Comparison of ENCODE assay signal across 8 mouse cellular contexts in the genomic region with DNA sequence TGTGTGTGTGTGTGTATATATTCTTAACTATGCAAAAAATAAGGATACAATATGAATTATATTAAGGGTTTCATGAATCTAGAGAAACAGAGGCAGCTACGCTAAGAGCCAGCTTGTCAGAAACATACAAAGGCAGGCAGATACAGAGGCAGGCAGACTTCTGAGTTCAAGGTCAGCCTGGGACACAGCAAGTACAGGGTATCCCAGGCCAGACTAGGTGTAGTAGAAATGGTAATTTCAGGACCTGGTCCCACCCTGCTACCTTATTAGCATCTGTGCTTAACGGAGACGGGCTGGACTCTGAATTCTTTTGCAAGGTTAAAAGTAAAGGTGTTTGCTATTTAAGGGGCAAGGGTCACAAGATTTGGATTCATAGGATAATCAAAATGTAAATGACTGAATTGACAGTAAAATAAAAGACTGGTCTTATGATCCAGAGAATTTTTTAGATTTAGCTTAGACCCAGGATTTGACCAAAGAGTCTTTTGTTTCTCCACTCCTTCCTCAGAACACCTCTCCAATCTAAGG. TPM values are rescaled to one million over a fixed set of nuclear protein-coding genes. Genes with fewer than 3 reads are reported as not detected.
DNase-seq lines count a peak whose midpoint lies in the region; ATAC-seq lines count a peak whose summit lies in the region.

A gene (plus strand): TSS at position 478 of the 528 bp plus-strand sequence.

- 0 out of 2 replicates have a peak, but pooled peaks cover under 1% of the 10 kb centered on the region for H3K9me3 ChIP-seq in limb, embryonic 12.5 days
- H3K9me3 ChIP-seq in stomach, embryonic 14.5 days (ENCODE audit: control insufficient read depth, low read depth, low read length), result no peaks in the 10 kb centered on the region

- H3K36me3 ChIP-seq in limb, embryonic 12.5 days, result no peaks in the 10 kb centered on the region
- no peaks in the 10 kb centered on the region for H3K36me3 ChIP-seq in stomach, embryonic 14.5 days (ENCODE audit: control insufficient read depth, insufficient read depth, low read length)

- ATAC-seq in erythroid progenitor cell, adult 5-6 weeks (replicated peaks; ENCODE audit: low FRiP score, poor library complexity, severe bottlenecking), result no peak
- ATAC-seq in limb, embryonic 12.5 days (ENCODE audit: insufficient number of reproducible peaks, insufficient read depth, low FRiP score, low TSS enrichment, low read depth), result no peak
- ATAC-seq in stomach, embryonic 14.5 days (ENCODE audit: insufficient number of reproducible peaks, insufficient read depth, low FRiP score, low read depth), result no peak

- no peak within 1 kb of the TSS for H3K27ac ChIP-seq in limb, embryonic 12.5 days
- H3K27ac ChIP-seq in stomach, embryonic 14.5 days (ENCODE audit: low read length), result no peak within 1 kb of the TSS

- intact Hi-C loops in heart, postnatal 14 days (cut with DNase I), result no loop called here

- 83% methylated on average over 3 of the region's 3 CpGs for WGBS in limb, embryonic 12.5 days
- 74% methylated on average over 3 of the region's 3 CpGs for WGBS in stomach, embryonic 14.5 days

- peaks cover 22% of the 10 kb centered on the region for H3K27me3 ChIP-seq in limb, embryonic 12.5 days
- no peaks in the 10 kb centered on the region for H3K27me3 ChIP-seq in stomach, embryonic 14.5 days (ENCODE audit: control insufficient read depth, insufficient read depth, low read length)

- no peak for DNase-seq in urinary bladder, adult 2 months (ENCODE audit: low spot score)
- no peak for DNase-seq in urinary bladder, postnatal 25 days (ENCODE audit: low spot score)
- no peak for DNase-seq in heart, postnatal 14 days
- DNase-seq in embryo, embryonic 11 days, result no peak
- no peak for DNase-seq in frontal cortex, postnatal 10 days (ENCODE audit: low spot score in 2 of 2)

- H3K9ac ChIP-seq in limb, embryonic 12.5 days (replicated peaks), result no peak within 1 kb of the TSS
- H3K9ac ChIP-seq in stomach, embryonic 14.5 days (replicated peaks; ENCODE audit: low read depth, low read length), result no peak within 1 kb of the TSS

- no peak within 1 kb of the TSS for H3K4me2 ChIP-seq in limb, embryonic 12.5 days
- H3K4me2 ChIP-seq in stomach, embryonic 14.5 days (replicated peaks; ENCODE audit: low read depth, low read length), result no peak within 1 kb of the TSS

- no peak within 1 kb of the TSS for H3K4me3 ChIP-seq in limb, embryonic 12.5 days (replicated peaks)
- H3K4me3 ChIP-seq in stomach, embryonic 14.5 days (ENCODE audit: low read depth, low read length), result no peak within 1 kb of the TSS

- no peaks in the 10 kb centered on the region for H3K4me1 ChIP-seq in limb, embryonic 12.5 days (replicated peaks)
- H3K4me1 ChIP-seq in stomach, embryonic 14.5 days (ENCODE audit: control insufficient read depth, insufficient read depth, low read length), result no peaks in the 10 kb centered on the region

RNA-seq across cellular contexts. Expression of the gene that starts here (rescaled TPM):
- polyA plus RNA-seq in urinary bladder, adult 2 months (2012; rRNA removed), result 72.3 and 91.6 TPM in 2 replicates
- 28.5 and 33.9 TPM in 2 replicates for total RNA-seq in erythroid progenitor cell, adult 5-6 weeks (2015; ENCODE audit: low replicate concordance)
- total RNA-seq in erythroid progenitor cell, adult 5-6 weeks (2017; ENCODE audit: low replicate concordance), result 5.3 and 16.8 TPM in 2 replicates
- 10 to 100 TPM; 24.6 to 29.9 TPM for total RNA-seq in heart, postnatal 14 days (2021)
- 105 and 126 TPM in 2 replicates for polyA plus RNA-seq in limb, embryonic 12.5 days (2016; fragmentation: Nextera tagmentation; extraction: Ambion mirVana)
- polyA plus RNA-seq in stomach, embryonic 14.5 days (2014; fragmentation: Nextera tagmentation; extraction: Ambion mirVana), result 119 and 133 TPM in 2 replicates
